ENCODE assay signal across 24 mouse cellular contexts in genomic region chr10:11436961-11437360, GRCm38 (mm10).
A peak's percentile ranks its signal among the peaks of the same experiment; 100 is the strongest.
DNase-seq lines count a peak whose midpoint lies in the region; TF ChIP-seq lines count a peak whose summit lies in the region.
"Had no signal": no experiment of that assay in that cellular context is flagged by ENCODE, and none has a peak within 500 bp of the region (broad histone marks: within the 10 kb centered on the region; RNA-seq: fewer than 3 reads in every experiment).

No protein-coding gene starts in this region.

- H3K27ac ChIP-seq in kidney, adult 2 months (ENCODE audit: insufficient read depth, low read depth, low read length): no peak overlapping the region
- no peak overlapping the region for H3K27ac ChIP-seq in layer of hippocampus, adult 2 months
- H3K27ac ChIP-seq: embryonic facial prominence, embryonic 12.5 days; forebrain, embryonic 10.5 days; forebrain, embryonic 15.5 days; heart, embryonic 10.5 days; hindbrain, embryonic 15.5 days; liver, embryonic 12.5 days; neural tube, embryonic 13.5 days; stomach, embryonic 15.5 days had no signal

- WGBS in kidney, adult 2 months: 80% methylated on average over 1 of the region's 1 CpGs

- no peaks in the 10 kb centered on the region for H3K36me3 ChIP-seq in kidney, adult 2 months (ENCODE audit: control insufficient read depth, insufficient read depth, low read length)
- H3K36me3 ChIP-seq: embryonic facial prominence, embryonic 12.5 days; forebrain, embryonic 10.5 days; forebrain, embryonic 15.5 days; heart, embryonic 10.5 days; hindbrain, embryonic 15.5 days; liver, embryonic 12.5 days; neural tube, embryonic 13.5 days; stomach, embryonic 15.5 days had no signal

- H3K4me1 ChIP-seq in kidney, adult 2 months (ENCODE audit: control insufficient read depth, insufficient read depth, low read length): no peaks in the 10 kb centered on the region
- H3K4me1 ChIP-seq: embryonic facial prominence, embryonic 12.5 days; forebrain, embryonic 10.5 days; forebrain, embryonic 15.5 days; heart, embryonic 10.5 days; hindbrain, embryonic 15.5 days; liver, embryonic 12.5 days; neural tube, embryonic 13.5 days; stomach, embryonic 15.5 days had no signal

- intact Hi-C loops in heart, postnatal 36 days (cut with DNase I): no loop called here

- no peak overlapping the region for H3K4me3 ChIP-seq in kidney, adult 2 months (ENCODE audit: insufficient read depth, low read depth, low read length)
- no peak overlapping the region for H3K4me3 ChIP-seq in layer of hippocampus, adult 2 months
- H3K4me3 ChIP-seq: embryonic facial prominence, embryonic 12.5 days; forebrain, embryonic 10.5 days; forebrain, embryonic 15.5 days; heart, embryonic 10.5 days; hindbrain, embryonic 15.5 days; liver, embryonic 12.5 days; neural tube, embryonic 13.5 days; stomach, embryonic 15.5 days had no signal

- no peaks in the 10 kb centered on the region for H3K27me3 ChIP-seq in kidney, adult 2 months (replicated peaks; ENCODE audit: control insufficient read depth, insufficient read depth, low read length)
- H3K27me3 ChIP-seq: embryonic facial prominence, embryonic 12.5 days; forebrain, embryonic 15.5 days; hindbrain, embryonic 15.5 days; liver, embryonic 12.5 days; neural tube, embryonic 13.5 days; Patski; stomach, embryonic 15.5 days had no signal

- no peak for TF ChIP-seq POLR2A in kidney, adult 2 months (IDR thresholded peaks at IDR 0.05; ENCODE audit: low read depth, low read length)
- TF ChIP-seq POLR2A in brain, embryonic 14.5 days (IDR thresholded peaks at IDR 0.05; ENCODE audit: borderline replicate concordance, extremely low read depth, insufficient read depth, insufficient read length, poor library complexity, severe bottlenecking): no peak

- DNase-seq in cerebellum, adult 11 months: peak; percentile 19
- DNase-seq in cerebellum, adult 11-12 months: no peak
- DNase-seq in kidney, postnatal 14 days: peak; percentile 11
- no peak for DNase-seq in kidney, adult 2 months
- peak; percentile 28 for DNase-seq in brain, embryonic 14.5 days (ENCODE audit: low read depth)
- peak; percentile 74 to 78 for DNase-seq in cerebellum, postnatal 14 days
- DNase-seq in heart, postnatal 36 days: no peak
- no peak for DNase-seq in layer of hippocampus, adult 2 months (ENCODE audit: low spot score in 2 of 2)
- DNase-seq: adrenal gland, postnatal 14 days; gastrocnemius, postnatal 25 days; heart, adult 11 months; kidney, adult 9 months; liver, postnatal 0 days; lung, postnatal 36 days; right cerebral cortex, postnatal 14 days had no signal

- TF ChIP-seq CTCF in kidney, adult 2 months (conservative IDR thresholded peaks at IDR 0.05; ENCODE audit: insufficient read depth, insufficient read length, low read depth, low read length): no peak
- no peak for TF ChIP-seq CTCF in brain, embryonic 14.5 days (IDR thresholded peaks at IDR 0.05; ENCODE audit: borderline replicate concordance, extremely low read depth, insufficient read depth, insufficient read length)
- TF ChIP-seq CTCF in layer of hippocampus, adult 2 months (conservative IDR thresholded peaks at IDR 0.05): no peak

Comparison
In these comparisons a context has a peak if more than half of its experiments do, and no peak if none do; other contexts are left out.
1. DNase-seq: peak in cerebellum, adult 11 months (single experiment), kidney, postnatal 14 days (single experiment), brain, embryonic 14.5 days (single experiment) and cerebellum, postnatal 14 days (2 of 2); none in cerebellum, adult 11-12 months (single experiment), kidney, adult 2 months (single experiment), heart, postnatal 36 days (0 of 2) and layer of hippocampus, adult 2 months (0 of 2).